In the genomic region with DNA sequence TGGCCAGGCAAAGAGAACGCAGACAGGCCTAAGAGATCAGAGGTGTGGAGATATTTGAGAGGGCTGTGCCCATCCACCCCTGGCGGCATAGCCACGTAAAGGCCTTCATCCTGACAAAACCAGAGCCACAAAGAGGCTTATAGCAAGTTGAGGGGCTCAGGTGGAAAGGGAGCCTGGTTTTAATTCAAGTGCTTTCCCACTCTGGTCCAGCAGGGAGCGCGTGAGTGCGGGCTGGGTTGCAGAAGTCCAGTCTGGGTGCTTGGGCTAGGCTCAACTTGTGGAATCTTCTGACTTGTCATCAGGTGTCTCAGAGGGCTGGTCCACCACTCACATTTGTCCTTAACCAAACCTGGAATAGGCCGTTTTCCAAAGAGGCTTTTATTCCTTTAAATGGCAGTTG, we compare ENCODE assay signal across 10 mouse cellular contexts. TPM values are rescaled to one million over a fixed set of nuclear protein-coding genes. Genes with fewer than 3 reads are reported as not detected.
A peak's percentile ranks its signal among the peaks of the same experiment; 100 is the strongest.
DNase-seq lines count a peak whose midpoint lies in the region; ATAC-seq lines count a peak whose summit lies in the region.
"Had no signal": no experiment of that assay in that cellular context is flagged by ENCODE, and none has a peak within 500 bp of the region (broad histone marks: within the 10 kb centered on the region; RNA-seq: fewer than 3 reads in every experiment).

No protein-coding gene starts in this region.

- no peak for ATAC-seq in hindbrain, embryonic 11.5 days (ENCODE audit: low FRiP score)
- ATAC-seq in hindbrain, embryonic 13.5 days (ENCODE audit: low FRiP score) = no peak

- peaks cover 5% of the 10 kb centered on the region for H3K4me1 ChIP-seq in hindbrain, embryonic 11.5 days (replicated peaks; ENCODE audit: control insufficient read depth, insufficient read depth, low read length)
- H3K4me1 ChIP-seq in hindbrain, embryonic 13.5 days (replicated peaks) = peaks cover 5% of the 10 kb centered on the region

- no peaks in the 10 kb centered on the region for H3K9me3 ChIP-seq in hindbrain, embryonic 11.5 days (ENCODE audit: control insufficient read depth, low read length)
- no peaks in the 10 kb centered on the region for H3K9me3 ChIP-seq in hindbrain, embryonic 13.5 days
- H3K9me3 ChIP-seq: embryonic facial prominence, embryonic 13.5 days; megakaryocyte, embryonic 14.5 days had no signal

- no peak overlapping the region for H3K4me3 ChIP-seq in hindbrain, embryonic 11.5 days (ENCODE audit: low read depth, low read length)
- H3K4me3 ChIP-seq in hindbrain, embryonic 13.5 days = no peak overlapping the region
- H3K4me3 ChIP-seq: embryonic facial prominence, embryonic 13.5 days; megakaryocyte, embryonic 14.5 days had no signal

- WGBS in hindbrain, embryonic 11.5 days = 13% methylated on average over 7 of the region's 7 CpGs
- 17% methylated on average over 7 of the region's 7 CpGs for WGBS in hindbrain, embryonic 13.5 days

- intact Hi-C loops in heart, postnatal 10 days (cut with DNase I) = loop anchor here (10.0 kb wide), 1 partner anchor 231 kb away; a partner anchor contains a TSS
- intact Hi-C loops in left cerebral cortex, postnatal 10 days (cut with DNase I) = loop anchor here (5.0 kb wide), 1 partner anchor 54 kb away; no protein-coding TSS in a partner anchor

- no peak overlapping the region for H3K27ac ChIP-seq in hindbrain, embryonic 11.5 days (ENCODE audit: low read depth, low read length)
- no peak overlapping the region for H3K27ac ChIP-seq in hindbrain, embryonic 13.5 days
- H3K27ac ChIP-seq: embryonic facial prominence, embryonic 13.5 days had no signal

- H3K4me2 ChIP-seq in hindbrain, embryonic 11.5 days (replicated peaks; ENCODE audit: low read depth, low read length) = no peak overlapping the region
- H3K4me2 ChIP-seq in hindbrain, embryonic 13.5 days = no peak overlapping the region
- H3K4me2 ChIP-seq: embryonic facial prominence, embryonic 13.5 days had no signal

- DNase-seq in hindbrain, embryonic 11.5 days (ENCODE audit: low spot score) = peak; percentile 80
- peak; percentile 74 to 81 for DNase-seq in adrenal gland, adult 18-20 months (ENCODE audit: low spot score in 2 of 2)
- peak; percentile 74 for DNase-seq in embryo, embryonic 10.5 days (ENCODE audit: low spot score)
- DNase-seq in heart, postnatal 10 days = peak; percentile 73 to 86
- DNase-seq in left cerebral cortex, postnatal 10 days (ENCODE audit: extremely low spot score in 1 of 2, low spot score in 2 of 2) = peak; percentile 40 to 70
- peak; percentile 40 to 55 for DNase-seq in natural killer cell, adult 2 months (ENCODE audit: low spot score in 2 of 2)
- DNase-seq in testis, postnatal 10 days (ENCODE audit: low spot score) = peak; percentile 91

- H3K9ac ChIP-seq in hindbrain, embryonic 11.5 days (ENCODE audit: low read depth, low read length) = no peak overlapping the region
- H3K9ac ChIP-seq in hindbrain, embryonic 13.5 days = no peak overlapping the region
- H3K9ac ChIP-seq: embryonic facial prominence, embryonic 13.5 days had no signal

- H3K36me3 ChIP-seq in hindbrain, embryonic 11.5 days (ENCODE audit: control insufficient read depth, insufficient read depth, low read length) = no peaks in the 10 kb centered on the region
- H3K36me3 ChIP-seq in hindbrain, embryonic 13.5 days = no peaks in the 10 kb centered on the region
- H3K36me3 ChIP-seq: embryonic facial prominence, embryonic 13.5 days had no signal

- peaks cover 18% of the 10 kb centered on the region for H3K27me3 ChIP-seq in hindbrain, embryonic 11.5 days (ENCODE audit: control insufficient read depth, insufficient read depth, low read length)
- peaks cover 36% of the 10 kb centered on the region for H3K27me3 ChIP-seq in hindbrain, embryonic 13.5 days

RNA-seq across cellular contexts. Expression of a gene that starts 1.7 kb away (rescaled TPM):
- 4.5 and 4.6 TPM in 2 replicates for polyA plus RNA-seq in hindbrain, embryonic 11.5 days (2014; fragmentation: Nextera tagmentation; extraction: Ambion mirVana)
- 14.4 and 16.5 TPM in 2 replicates for polyA plus RNA-seq in hindbrain, embryonic 13.5 days (2015; fragmentation: Nextera tagmentation; extraction: Ambion mirVana)
- total RNA-seq in adrenal gland, adult 18-20 months (2021) = under 1 TPM; 0.53 to 0.54 TPM
- total RNA-seq in heart, postnatal 10 days (2021) = under 1 TPM in 1 of 2 experiments, not detected in 1; 0.29 TPM
- total RNA-seq in left cerebral cortex, postnatal 10 days (2021) = 10 to 100 TPM; 17.5 to 20.2 TPM

RNA-seq across cellular contexts. Expression of a gene that starts 56.8 kb away (rescaled TPM):
- 49.3 and 52.9 TPM in 2 replicates for polyA plus RNA-seq in hindbrain, embryonic 11.5 days (2014; fragmentation: Nextera tagmentation; extraction: Ambion mirVana)
- 54.0 TPM in 2 replicates for polyA plus RNA-seq in hindbrain, embryonic 13.5 days (2015; fragmentation: Nextera tagmentation; extraction: Ambion mirVana)
- 10 to 100 TPM; 61.6 to 71.3 TPM for total RNA-seq in adrenal gland, adult 18-20 months (2021)
- total RNA-seq in heart, postnatal 10 days (2021) = 10 to 100 TPM; 47.5 to 53.5 TPM
- 100 to 1,000 TPM; 202 to 212 TPM for total RNA-seq in left cerebral cortex, postnatal 10 days (2021)

Comparison
In these comparisons a context has a peak if more than half of its experiments do, and no peak if none do; other contexts are left out.
1. RNA of a gene that starts 1.7 kb away (total RNA-seq): 17.5 to 20.2 TPM in left cerebral cortex, postnatal 10 days; 0.53 to 0.54 TPM in adrenal gland, adult 18-20 months and 0.29 TPM in heart, postnatal 10 days; every median in the first group is over 10 times any median in the second.
2. Peak in every context shown above with its lines, with median percentiles within 50 percentile points of each other: DNase-seq.